Mouse (Mus musculus) CD4-positive, CD25-positive, alpha-beta regulatory T cell, adult 9 weeks (primary cell): ENCODE data around the gene Tmprss12. TPM values are rescaled to one million over a fixed set of nuclear protein-coding genes. Genes with fewer than 3 reads are reported as not detected.

Experiments used
- polyA plus RNA-seq: library from polyadenylated mRNA; unstranded; fragments of 100-300 nt; shearing (Covaris generic); gene quantifications from one replicate; pipeline ENCODE4 v1.2.1, GENCODE M21; 2017

Gene Tmprss12
- not detected for polyA plus RNA-seq

GRCm38 (mm10) chr15:100280626-100281025 is at the start of gene Tmprss12:
Gene Tmprss12 (plus strand): TSS chr15:100280837.

GRCm38 (mm10) chr15:100304019-100304991 is 23.7 kb downstream of the Tmprss12 start, which contains the start of gene Mettl7a1:
Gene Mettl7a1 (plus strand): TSS chr15:100304140.

DNA sequence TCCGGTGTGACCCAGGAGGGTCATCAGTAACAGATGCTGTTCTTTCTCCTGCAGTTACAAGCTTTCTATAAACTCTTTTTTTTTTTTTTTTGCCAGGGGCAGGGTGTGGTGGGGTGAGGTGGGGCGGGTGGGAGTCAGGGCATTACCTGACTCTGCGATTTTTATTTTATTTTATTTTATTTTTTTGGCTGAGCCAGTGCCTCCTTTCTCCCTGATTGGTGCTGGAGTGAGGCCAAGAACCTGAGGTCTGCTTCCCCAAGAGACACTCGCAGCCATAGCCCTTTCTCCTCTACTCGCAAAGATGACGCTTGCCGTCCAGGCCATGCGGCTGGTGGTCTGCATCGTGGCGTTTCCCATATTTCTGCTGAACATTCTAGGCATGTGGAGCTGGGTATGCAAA is 54.0 kb downstream of the Tmprss12 start, which contains the start of gene Mettl7a3:
Gene Mettl7a3 (plus strand): TSS at position 301 of the 400 bp plus-strand sequence.

Other genes starting within 250 kb of the Tmprss12 start
- gene Dip2b, start 242.2 kb upstream of the Tmprss12 start, polyA plus RNA-seq: 12.1 TPM
- gene Atf1, start 53.0 kb upstream of the Tmprss12 start, polyA plus RNA-seq: 26.9 TPM
- gene Mettl7a1, start 23.3 kb downstream of the Tmprss12 start, polyA plus RNA-seq: 12.2 TPM
- not detected for gene Mettl7a3, start 54.1 kb downstream of the Tmprss12 start, polyA plus RNA-seq
- gene Methig1, start 72.3 kb downstream of the Tmprss12 start, polyA plus RNA-seq: not detected
- not detected for gene Mettl7a2, start 72.4 kb downstream of the Tmprss12 start, polyA plus RNA-seq
- not detected for gene Higd1c, start 83.7 kb downstream of the Tmprss12 start, polyA plus RNA-seq
- 0.11 TPM for gene Gm5475, start 141.3 kb downstream of the Tmprss12 start, polyA plus RNA-seq
- 52.8 TPM for gene Slc11a2, start 144.2 kb downstream of the Tmprss12 start, polyA plus RNA-seq
- gene Letmd1, start 188.2 kb downstream of the Tmprss12 start, polyA plus RNA-seq: 51.7 TPM
- 3.7 TPM for gene Csrnp2, start 214.7 kb downstream of the Tmprss12 start, polyA plus RNA-seq